ENCODE assay signal across 8 mouse cellular contexts in genomic region chr14:105979544-105980323, GRCm38 (mm10).
DNase-seq lines count a peak whose midpoint lies in the region; ATAC-seq and TF ChIP-seq lines count a peak whose summit lies in the region.

No protein-coding gene starts in this region.

- peaks cover 14% of the 10 kb centered on the region; the same call in 1 of the 2 replicates for H3K4me1 ChIP-seq in forebrain, embryonic 13.5 days

- H3K36me3 ChIP-seq in forebrain, embryonic 13.5 days (ENCODE audit: poor library complexity, severe bottlenecking), result no peaks in the 10 kb centered on the region

- H3K9me3 ChIP-seq in forebrain, embryonic 13.5 days (replicated peaks), result no peaks in the 10 kb centered on the region

- no peak overlapping the region for H3K27ac ChIP-seq in layer of hippocampus, adult 2 months
- H3K27ac ChIP-seq in forebrain, embryonic 13.5 days, result no peak overlapping the region

- H3K9ac ChIP-seq in forebrain, embryonic 13.5 days, result no peak overlapping the region

- H3K4me3 ChIP-seq in layer of hippocampus, adult 2 months, result 0 out of 2 replicates have a peak overlapping the region, but pooled peaks have one; percentile 4
- no peak overlapping the region for H3K4me3 ChIP-seq in forebrain, embryonic 13.5 days

- H3K27me3 ChIP-seq in forebrain, embryonic 13.5 days, result no peaks in the 10 kb centered on the region

- no peak for TF ChIP-seq CTCF in layer of hippocampus, adult 2 months (conservative IDR thresholded peaks at IDR 0.05)

- peak; percentile 51; the same call in 1 of the 2 replicates for ATAC-seq in forebrain, embryonic 13.5 days

- 44% methylated on average over 15 of the region's 15 CpGs for WGBS in forebrain, embryonic 13.5 days

- H3K4me2 ChIP-seq in forebrain, embryonic 13.5 days, result no peak overlapping the region

- no peak for DNase-seq in layer of hippocampus, adult 2 months (ENCODE audit: low spot score in 2 of 2)
- no peak for DNase-seq in layer of hippocampus, adult 9-10 months (ENCODE audit: low spot score)
- DNase-seq in kidney, adult 11 months, result peak; percentile 55
- peak; percentile 15 to 30 for DNase-seq in lung, postnatal 4 days
- no peak for DNase-seq in thymus, postnatal 10 days (ENCODE audit: low spot score in 2 of 2)
- no peak for DNase-seq in layer of hippocampus, adult 9-11 months
- DNase-seq in layer of hippocampus, postnatal 10 days (ENCODE audit: low spot score in 2 of 2), result no peak

Comparison
In these comparisons a context has a peak if more than half of its experiments do, and no peak if none do; other contexts are left out.
1. DNase-seq: peak in kidney, adult 11 months (single experiment) and lung, postnatal 4 days (2 of 2); none in layer of hippocampus, adult 2 months (0 of 2), layer of hippocampus, adult 9-10 months (single experiment), thymus, postnatal 10 days (0 of 2), layer of hippocampus, adult 9-11 months (single experiment) and layer of hippocampus, postnatal 10 days (0 of 2).